Mouse (Mus musculus) urinary bladder, postnatal 14 days (tissue): ENCODE results near the gene Ppp2r5e.

Experiments used
- DNase-seq: peaks from one replicate; pipeline ENCODE4 v3.0.0; 2021; ENCODE audit warnings: low spot score

Gene Ppp2r5e

DNA sequence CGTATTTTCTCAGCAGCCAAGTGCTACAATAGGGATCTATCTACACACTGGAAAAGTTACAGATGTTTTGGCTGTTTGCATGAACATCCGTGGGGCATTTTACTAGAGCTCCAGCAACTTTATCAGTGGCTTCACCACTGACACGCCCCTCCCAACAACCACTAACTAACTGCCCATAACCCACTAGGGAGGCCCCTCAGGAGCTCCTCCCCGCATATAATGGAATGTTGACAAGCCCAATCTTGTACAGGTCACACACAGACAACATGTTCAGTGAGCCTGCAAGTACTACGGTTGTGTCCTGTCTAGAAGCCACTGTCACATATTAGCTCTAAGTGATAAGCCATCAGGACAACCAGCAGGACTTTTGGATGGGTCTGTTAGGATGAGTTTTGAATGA, 18.8 kb downstream of the Ppp2r5e start:
- DNase-seq: no peak

GRCm38 (mm10) chr12:75572271-75572670, 23.8 kb downstream of the Ppp2r5e start:
- peak; percentile 47 for DNase-seq

DNA sequence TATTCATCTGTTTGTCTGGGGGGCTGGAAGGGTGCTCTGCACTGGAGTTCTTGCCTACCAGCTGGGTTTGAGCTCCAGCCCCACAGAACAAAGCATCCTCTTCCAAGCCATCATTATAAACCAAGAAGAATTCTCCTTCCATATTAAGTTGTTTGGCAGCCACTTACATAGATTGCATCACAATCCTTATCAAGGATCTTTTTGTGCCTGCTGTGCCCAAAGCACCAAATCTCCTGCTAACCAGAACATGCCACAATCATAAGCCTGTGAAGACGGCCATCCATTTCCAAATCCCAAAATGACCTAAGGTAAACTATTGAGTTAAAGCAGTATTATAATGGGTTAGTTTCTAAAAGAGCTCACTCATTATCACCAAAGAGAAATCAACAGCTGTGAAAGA, 25.9 kb downstream of the Ppp2r5e start:
- no peak for DNase-seq

GRCm38 (mm10) chr12:75567745-75568144, 28.3 kb downstream of the Ppp2r5e start:
- no peak for DNase-seq

DNA sequence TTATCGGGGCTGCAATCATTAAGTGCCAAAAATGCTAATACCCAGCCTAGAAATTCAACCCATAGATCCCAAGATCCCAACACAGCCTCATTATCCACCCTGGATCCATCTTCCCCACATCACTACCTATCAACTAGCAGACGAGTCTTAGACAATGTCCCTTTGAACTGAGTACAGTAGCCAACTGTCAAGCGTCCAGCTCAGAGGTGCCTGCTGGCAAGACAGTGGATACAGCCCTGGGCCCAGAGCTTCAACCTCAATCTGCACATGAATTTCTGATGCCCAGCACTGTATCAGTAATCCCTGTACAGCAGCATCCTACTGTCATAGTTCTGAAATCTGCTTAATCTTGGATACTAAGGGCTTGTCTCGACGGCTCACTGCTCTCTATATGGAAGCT, 30.3 kb downstream of the Ppp2r5e start:
- no peak for DNase-seq

- DNase-seq: no peak
Measured at GRCm38 (mm10) chr12:75564498-75564897, 31.5 kb downstream of the Ppp2r5e start.

DNA sequence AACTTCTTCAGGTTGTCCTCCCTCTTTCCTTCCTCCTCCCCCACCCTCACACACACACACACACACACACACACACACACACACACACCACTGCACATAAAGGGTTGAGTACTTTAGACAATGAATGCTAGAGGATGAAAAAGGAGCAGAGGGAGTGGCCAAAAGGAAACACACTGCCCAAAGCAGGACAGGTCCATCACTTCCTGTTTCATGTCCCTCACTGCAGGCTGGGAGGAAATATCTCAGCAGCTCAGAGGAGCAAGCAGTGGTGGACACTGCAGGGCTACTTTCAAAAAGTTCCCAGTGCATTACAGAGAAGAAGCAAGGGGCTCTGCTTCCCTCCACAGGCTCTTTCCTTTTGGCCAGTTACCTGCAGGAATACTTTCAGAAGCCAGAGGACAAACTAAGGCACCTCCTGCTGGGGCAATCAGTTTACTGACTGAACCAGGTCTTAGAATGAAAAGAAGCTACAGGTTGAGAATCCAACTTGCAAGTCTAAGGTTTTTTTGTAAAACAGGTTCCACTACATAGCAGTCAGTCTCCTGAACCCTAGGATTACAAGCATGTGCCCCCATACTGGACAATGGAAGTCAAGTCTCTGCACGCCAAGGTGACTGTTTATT, 32.9 kb downstream of the Ppp2r5e start:
- DNase-seq: no peak

- no peak for DNase-seq
Measured at GRCm38 (mm10) chr12:75560681-75561387, 35.2 kb downstream of the Ppp2r5e start.

GRCm38 (mm10) chr12:75559196-75559595, 36.8 kb downstream of the Ppp2r5e start:
- no peak for DNase-seq

DNA sequence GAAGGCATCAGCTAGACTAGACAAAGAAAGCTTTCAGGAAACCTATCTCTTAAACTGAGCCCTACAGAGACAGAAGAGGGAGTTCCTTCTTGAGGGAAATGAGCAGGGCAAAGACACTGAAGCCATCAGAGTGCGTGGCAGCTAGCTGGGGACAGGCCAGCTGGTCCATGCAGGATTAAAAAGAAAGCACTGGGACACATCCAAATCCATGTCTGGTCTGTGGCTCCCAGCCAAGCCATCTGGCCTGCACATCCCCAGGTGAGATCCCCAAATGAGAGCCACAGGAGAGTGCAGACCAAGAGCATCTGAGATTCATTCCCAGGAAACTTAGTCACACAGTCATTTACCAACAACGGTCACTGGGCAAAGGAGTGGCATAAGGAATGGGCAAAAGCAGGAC, 38.2 kb downstream of the Ppp2r5e start:
- no peak for DNase-seq

DNA sequence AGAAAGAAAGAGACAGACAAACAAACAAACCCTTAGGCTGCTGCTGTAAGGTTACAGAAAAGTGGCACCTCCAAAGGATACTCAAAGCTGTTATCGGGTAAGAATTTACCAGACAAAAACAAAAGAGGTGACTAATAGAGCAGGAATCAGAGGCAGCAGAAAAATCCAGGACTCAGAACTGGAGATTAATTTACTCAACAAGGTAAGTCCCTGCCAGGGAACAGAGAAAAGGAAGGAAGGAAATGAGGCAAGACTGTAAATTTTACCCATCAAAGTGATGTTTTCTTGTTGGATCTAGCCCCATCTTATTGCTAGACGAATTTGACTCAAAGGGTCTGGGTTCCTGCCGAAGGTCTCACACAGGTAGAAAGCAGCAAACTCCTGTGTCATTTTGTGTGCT, 41.0 kb downstream of the Ppp2r5e start:
- no peak for DNase-seq

DNA sequence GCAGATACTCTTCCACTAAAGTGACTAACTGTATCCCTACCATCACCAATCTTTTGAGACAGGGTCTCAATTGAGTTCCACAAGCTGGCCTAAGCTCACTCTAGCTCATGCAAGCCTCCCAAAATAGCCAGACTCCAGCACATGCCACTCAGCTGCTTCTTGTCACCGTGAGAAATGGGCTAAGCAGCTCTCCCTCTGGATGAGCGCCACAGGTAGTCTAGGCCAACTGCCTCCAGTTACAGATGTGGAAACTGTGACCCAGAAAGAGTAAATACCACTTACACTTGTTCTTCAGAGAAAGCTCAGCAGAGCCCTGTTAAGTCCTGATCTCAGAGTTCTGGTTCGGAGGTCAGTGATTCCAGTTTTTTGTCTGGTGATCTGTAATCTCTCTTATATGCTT, 43.7 kb downstream of the Ppp2r5e start:
- no peak for DNase-seq

DNA sequence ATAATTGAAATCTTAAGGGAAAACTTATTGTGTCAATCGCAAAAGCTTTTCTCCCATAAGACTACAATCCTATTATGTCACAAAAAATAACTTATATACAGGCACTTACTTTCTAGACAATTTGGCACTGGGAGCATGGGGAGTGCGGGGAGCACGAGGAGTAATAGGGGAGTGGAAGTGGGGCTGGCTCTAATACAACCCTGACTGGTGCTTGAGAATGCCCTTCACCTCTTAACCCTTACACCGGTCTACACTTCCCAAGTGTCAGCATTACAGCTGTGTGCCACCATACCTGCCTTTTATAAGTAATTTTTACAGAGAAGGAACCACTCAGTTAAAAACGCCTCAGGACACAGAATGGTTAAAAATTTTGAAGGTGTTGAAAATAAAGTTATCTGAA, 44.4 kb downstream of the Ppp2r5e start:
- DNase-seq: no peak

- no peak for DNase-seq
Measured at GRCm38 (mm10) chr12:75548999-75549398, 47.0 kb downstream of the Ppp2r5e start.

GRCm38 (mm10) chr12:75547174-75547573, 48.9 kb downstream of the Ppp2r5e start:
- no peak for DNase-seq

GRCm38 (mm10) chr12:75546241-75546640, 49.8 kb downstream of the Ppp2r5e start:
- no peak for DNase-seq

DNA sequence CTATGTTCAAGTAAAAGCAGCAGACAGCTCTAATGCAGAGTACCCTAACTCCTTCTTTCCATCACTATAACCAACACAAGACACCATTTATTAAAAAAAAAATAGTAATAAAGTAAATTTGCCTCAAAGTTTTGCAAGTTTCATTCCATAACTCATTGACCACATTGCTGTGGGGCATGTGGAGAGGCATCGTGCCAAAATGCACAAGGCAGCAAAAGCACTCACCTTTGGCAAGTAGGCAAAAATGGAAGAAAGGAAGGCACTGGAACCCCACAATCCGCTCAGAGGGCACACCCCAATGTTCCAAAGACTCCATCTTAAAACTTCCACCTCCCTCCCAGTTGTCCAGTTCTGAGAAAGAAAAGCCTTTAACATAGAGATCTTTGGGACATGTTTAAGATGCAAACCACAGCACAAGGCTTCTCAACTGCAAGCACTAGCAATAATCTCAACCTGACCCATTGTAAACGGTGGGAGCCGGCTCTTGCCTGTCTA, 50.6 kb downstream of the Ppp2r5e start:
- DNase-seq: no peak

- no peak for DNase-seq
Measured at GRCm38 (mm10) chr12:75544666-75545065, 51.4 kb downstream of the Ppp2r5e start.

DNA sequence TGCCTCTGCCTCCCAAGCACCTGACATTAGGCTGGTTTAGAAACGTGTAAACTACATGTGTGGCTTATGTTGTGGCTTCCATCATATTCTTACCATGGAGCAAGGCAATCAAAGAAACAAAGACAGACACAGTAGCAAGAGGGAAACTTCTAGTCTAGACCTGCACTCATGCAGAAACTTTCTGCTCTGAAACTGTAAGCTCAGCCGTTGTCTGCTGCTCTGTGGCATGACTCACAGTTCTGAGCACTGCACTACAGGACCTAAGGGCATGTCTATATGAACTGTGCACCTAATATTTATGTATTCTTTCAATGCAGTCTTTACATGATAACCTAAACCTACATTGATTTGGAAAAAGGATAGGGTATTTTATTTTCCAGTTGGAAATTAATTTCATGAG, 51.8 kb downstream of the Ppp2r5e start:
- DNase-seq: no peak

DNA sequence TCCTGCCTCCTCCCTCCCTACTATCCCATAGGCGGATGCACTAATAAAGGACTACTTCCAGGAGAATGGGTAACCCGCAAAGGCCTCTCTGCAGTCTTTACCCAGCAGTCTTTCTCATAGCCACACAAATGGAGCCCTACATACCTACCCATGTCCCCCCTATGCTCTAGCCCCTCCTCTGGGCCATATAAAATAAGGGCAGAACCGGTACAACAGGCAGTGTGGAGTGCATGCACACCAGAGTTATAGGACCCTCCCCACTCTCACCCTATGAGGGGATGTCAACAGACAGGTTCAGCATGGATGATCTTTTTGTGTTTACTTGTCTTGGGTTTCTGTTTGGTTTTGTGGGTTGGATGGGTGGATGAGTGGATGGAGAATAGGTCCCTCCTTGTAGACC, 52.7 kb downstream of the Ppp2r5e start:
- no peak for DNase-seq

DNA sequence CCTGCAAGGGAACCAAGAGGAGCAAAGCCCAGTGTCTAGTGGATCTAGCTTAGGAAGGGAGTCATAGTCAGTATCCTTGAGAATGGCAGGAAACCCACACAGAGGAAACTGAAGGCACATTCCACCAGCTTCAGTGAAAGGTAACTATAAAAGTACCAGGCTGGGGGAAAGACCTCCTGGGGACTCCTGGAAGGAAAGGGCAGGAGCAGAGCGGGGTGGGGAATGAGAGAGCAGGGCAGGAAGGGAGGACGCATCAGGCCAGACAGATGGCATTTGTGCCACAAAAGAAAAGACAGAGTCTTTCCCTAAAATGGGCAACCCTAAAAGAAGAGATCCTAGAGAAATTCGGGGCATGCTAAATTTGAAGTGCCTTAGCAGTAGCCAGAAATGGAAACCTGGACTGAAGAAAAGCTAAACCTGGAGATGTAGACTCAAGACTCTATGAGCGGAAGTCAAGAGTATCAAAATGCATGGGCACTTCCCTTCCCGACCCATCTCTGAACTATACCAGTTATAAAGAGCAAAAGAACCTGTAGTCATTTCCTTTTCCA, 55.3 kb downstream of the Ppp2r5e start:
- DNase-seq: no peak

GRCm38 (mm10) chr12:75539228-75539627, 56.8 kb downstream of the Ppp2r5e start:
- no peak for DNase-seq

DNA sequence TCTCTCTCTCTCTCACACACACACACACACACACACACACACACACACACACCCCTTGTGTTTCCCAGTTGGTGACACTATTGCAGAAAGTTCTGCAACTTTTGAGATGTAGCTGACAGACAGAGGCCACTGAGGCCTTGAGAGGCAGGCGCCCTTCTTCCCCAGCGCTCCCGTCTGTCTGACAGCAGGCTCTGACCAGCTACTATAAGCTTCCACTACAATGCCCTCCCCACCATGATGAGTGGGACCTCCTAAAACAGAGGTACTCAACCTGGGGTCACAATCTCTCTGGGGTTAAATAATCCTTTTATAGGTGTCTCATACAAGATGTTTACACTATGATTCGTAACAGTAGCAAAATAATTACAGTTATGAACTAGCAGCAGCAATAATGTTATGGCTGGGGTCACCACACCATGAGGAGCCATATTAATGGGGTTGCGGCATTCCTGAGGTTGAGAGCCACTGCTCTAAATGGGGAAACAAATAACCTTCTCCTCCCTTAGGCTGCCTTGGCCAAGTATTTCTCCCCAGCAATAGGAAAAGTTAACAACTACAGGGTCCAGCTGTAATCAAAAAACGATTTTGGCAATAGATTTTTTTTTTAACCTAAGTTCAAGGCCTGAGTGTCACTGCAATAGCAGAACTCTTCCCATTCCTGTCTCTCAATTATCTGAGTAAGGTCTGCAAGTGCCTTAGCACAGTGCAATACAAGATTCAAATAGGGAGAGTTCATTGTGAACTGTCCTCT, 58.2 kb downstream of the Ppp2r5e start:
- no peak for DNase-seq
